Mouse (Mus musculus) heart, adult 9 months (tissue): ENCODE data around the gene Efr3b.
"Not testable (repeated sequence)": the region's sequence is repeated elsewhere in the genome, so short reads cannot be mapped to it uniquely, and the experiment has no call there.

Source experiments
- DNase-seq, 2 experiments: peaks; one replicate each; pipeline ENCODE4 v3.0.0; 2022; ENCODE audit warnings: low spot score in 2 of 2

The Efr3b gene

GRCm38 (mm10) chr12:3981350-3982131 is 57.2 kb downstream of the Efr3b start:
- DNase-seq, result peak; percentile 89 to 93

- DNase-seq, result no peak
Observed at GRCm38 (mm10) chr12:3980991-3981349, 57.7 kb downstream of the Efr3b start.

- not testable (repeated sequence) for DNase-seq
Observed at GRCm38 (mm10) chr12:3973169-3973568, 65.5 kb downstream of the Efr3b start.

- DNase-seq, result no peak
Observed at GRCm38 (mm10) chr12:3968380-3968779, 70.3 kb downstream of the Efr3b start.

GRCm38 (mm10) chr12:3967196-3967595 is 71.5 kb downstream of the Efr3b start:
- DNase-seq, result no peak

GRCm38 (mm10) chr12:3960553-3960952 is 78.2 kb downstream of the Efr3b start:
- DNase-seq, result peak in 1 of 2 experiments; percentile 21

GRCm38 (mm10) chr12:3959791-3960543 is 78.7 kb downstream of the Efr3b start:
- DNase-seq, result peak; percentile 93 to 94

GRCm38 (mm10) chr12:3956351-3956750 is 82.4 kb downstream of the Efr3b start:
- DNase-seq, result no peak

GRCm38 (mm10) chr12:3955371-3955770 is 83.3 kb downstream of the Efr3b start:
- DNase-seq, result no peak

- DNase-seq, result no peak
Observed at GRCm38 (mm10) chr12:3954651-3955050, 84.1 kb downstream of the Efr3b start, which contains the start of gene Pomc. Pomc (plus strand) TSS chr12:3954951.

- no peak for DNase-seq
Observed at GRCm38 (mm10) chr12:3947503-3947902, 91.2 kb downstream of the Efr3b start.

- no peak for DNase-seq
Observed at GRCm38 (mm10) chr12:3944454-3945073, 94.2 kb downstream of the Efr3b start.

GRCm38 (mm10) chr12:3942026-3942425 is 96.7 kb downstream of the Efr3b start:
- no peak for DNase-seq

GRCm38 (mm10) chr12:3930090-3930865 is 108.4 kb downstream of the Efr3b start:
- not testable (repeated sequence) for DNase-seq

GRCm38 (mm10) chr12:3928841-3929240 is 109.9 kb downstream of the Efr3b start:
- DNase-seq, result no peak

- DNase-seq, result peak; percentile 32 to 51
Observed at GRCm38 (mm10) chr12:3926127-3926526, 112.6 kb downstream of the Efr3b start.

- DNase-seq, result no peak
Observed at GRCm38 (mm10) chr12:3919423-3919822, 119.3 kb downstream of the Efr3b start.

- DNase-seq, result no peak
Observed at GRCm38 (mm10) chr12:3918577-3918976, 120.1 kb downstream of the Efr3b start.

- DNase-seq, result no peak
Observed at GRCm38 (mm10) chr12:3917668-3918341, 120.9 kb downstream of the Efr3b start.

GRCm38 (mm10) chr12:3915852-3916251 is 122.9 kb downstream of the Efr3b start:
- no peak for DNase-seq
